Mouse (Mus musculus) liver, adult 2 months (tissue): ENCODE measurements around the gene Gm21983.

Source experiments
- CTCF ChIP-seq: fragments of 200-500 bp; IDR thresholded peaks from 2 replicates; pipeline ENCODE4 v1.5.1; 2011; ENCODE audit warnings: low read depth, low read length, control low read depth
- POLR2A ChIP-seq: fragments of 200-500 bp; IDR thresholded peaks from 2 replicates; pipeline ENCODE4 v1.6.1; 2011; ENCODE audit warnings: low read length, control low read depth; ENCODE audit not compliant: insufficient read depth; ENCODE audit errors: extremely low read depth

DNA sequence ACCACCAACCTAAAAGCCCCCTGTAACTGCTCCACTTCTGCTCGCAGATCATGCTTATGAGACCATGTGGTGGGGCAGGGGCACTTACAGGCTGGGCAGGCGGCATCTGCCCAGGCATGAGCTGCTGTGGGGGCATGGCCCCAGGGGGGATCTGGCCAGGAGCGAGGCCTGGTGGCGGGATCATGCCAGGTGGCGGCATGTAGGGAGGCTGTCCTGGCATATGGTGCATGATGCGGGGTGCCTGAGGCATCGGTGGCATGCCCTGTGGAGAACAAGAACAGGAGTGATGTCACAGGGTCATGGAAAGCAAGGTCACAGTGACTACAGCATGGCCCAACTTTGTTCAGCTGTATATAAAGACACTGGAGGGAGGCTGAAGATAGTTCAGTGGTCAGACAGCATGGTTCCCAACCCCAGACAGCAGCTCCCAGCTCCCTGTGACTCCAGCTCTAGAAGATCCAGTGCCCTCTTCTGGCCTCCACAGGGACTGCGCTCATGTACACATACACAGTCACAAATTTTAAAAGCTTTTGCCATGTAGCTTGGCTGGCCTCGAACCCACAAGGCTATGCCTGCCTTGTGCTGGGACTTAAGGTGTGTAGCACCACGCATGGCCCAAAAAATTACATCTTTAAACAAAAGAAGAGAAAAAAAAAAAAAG, 8.5 kb upstream of the Gm21983 start:
- TF ChIP-seq CTCF (peak; percentile 54), POLR2A (no peak)
